Mouse (Mus musculus) 416B (cell line): ENCODE measurements at regions not wholly inside any gene's neighbourhood (a gene's known extent, or its start where the extent isn't known, plus 50 kb on each side); places are given as distances from the start of the nearest gene placed in this dataset.

ENCODE experiments used
- DNase-seq: peaks from one replicate; pipeline ENCODE4 v3.0.0; 2011; ENCODE audit warnings: low read depth

- DNase-seq = no peak
Observed at GRCm38 (mm10) chr11:84701319-84702175, 117.8 kb downstream of the Mrm1 start.

- DNase-seq = no peak
Observed at GRCm38 (mm10) chr11:84697521-84697920, 121.8 kb downstream of the Mrm1 start.

GRCm38 (mm10) chr11:84692638-84693037 is 126.7 kb downstream of the Mrm1 start:
- no peak for DNase-seq

GRCm38 (mm10) chr11:84691410-84692148 is 127.7 kb downstream of the Mrm1 start:
- DNase-seq = no peak

GRCm38 (mm10) chr11:84686473-84686872 is 132.8 kb downstream of the Mrm1 start:
- DNase-seq = no peak

- DNase-seq = no peak
Observed at GRCm38 (mm10) chr11:84684325-84684724, 135.0 kb downstream of the Mrm1 start.

- no peak for DNase-seq
Observed at GRCm38 (mm10) chr11:84682931-84683330, 136.4 kb downstream of the Mrm1 start.

- DNase-seq = no peak
Observed at GRCm38 (mm10) chr11:84676377-84677078, 142.8 kb downstream of the Mrm1 start.

- DNase-seq = no peak
Observed at GRCm38 (mm10) chr11:84672841-84673473, 146.4 kb downstream of the Mrm1 start.

- DNase-seq = no peak
Observed at GRCm38 (mm10) chr11:84671585-84671984, 146.2 kb upstream of the Lhx1 start.

GRCm38 (mm10) chr11:84667711-84668110 is 142.4 kb upstream of the Lhx1 start:
- DNase-seq = no peak

GRCm38 (mm10) chr11:84664258-84664657 is 138.9 kb upstream of the Lhx1 start:
- no peak for DNase-seq

GRCm38 (mm10) chr11:84661981-84662380 is 136.6 kb upstream of the Lhx1 start:
- peak; percentile 19 for DNase-seq

GRCm38 (mm10) chr11:84660877-84661276 is 135.5 kb upstream of the Lhx1 start:
- no peak for DNase-seq

- no peak for DNase-seq
Observed at GRCm38 (mm10) chr11:84659370-84659937, 134.1 kb upstream of the Lhx1 start.

GRCm38 (mm10) chr11:84653481-84653880 is 128.1 kb upstream of the Lhx1 start:
- DNase-seq = no peak

- no peak for DNase-seq
Observed at GRCm38 (mm10) chr11:84648899-84649298, 123.6 kb upstream of the Lhx1 start.

- no peak for DNase-seq
Observed at GRCm38 (mm10) chr11:84647104-84647503, 121.8 kb upstream of the Lhx1 start.

- no peak for DNase-seq
Observed at GRCm38 (mm10) chr11:84643107-84643372, 117.7 kb upstream of the Lhx1 start.

- no peak for DNase-seq
Observed at GRCm38 (mm10) chr11:84642300-84643106, 117.2 kb upstream of the Lhx1 start.

- DNase-seq = no peak
Observed at GRCm38 (mm10) chr11:84641601-84642000, 116.3 kb upstream of the Lhx1 start.
